Mouse (Mus musculus) C2C12 (cell line): ENCODE measurements around the gene Rhd.

Source experiments
- CTCF ChIP-seq: IDR thresholded peaks from one replicate; pipeline ENCODE4 v1.5.1; 2011; ENCODE audit not compliant: control insufficient read depth, insufficient read depth, insufficient read length
- MAX ChIP-seq: IDR thresholded peaks from one replicate; pipeline ENCODE4 v1.6.1; 2011; ENCODE audit warnings: mild to moderate bottlenecking, control low read depth
- MYOG ChIP-seq: IDR thresholded peaks from one replicate; pipeline ENCODE4 v1.6.1; 2011; ENCODE audit not compliant: control insufficient read depth, insufficient read length; ENCODE audit errors: extremely low read depth

- TF ChIP-seq CTCF = no peak
- TF ChIP-seq MYOG = no peak
- TF ChIP-seq MAX = no peak
Measured at GRCm38 (mm10) chr4:134840231-134840630, 24.1 kb upstream of the Rhd start.
